Mouse (Mus musculus) bone marrow macrophage, adult 2 months (primary cell): ENCODE data around the gene Gast. TPM values are rescaled to one million over a fixed set of nuclear protein-coding genes. Genes with fewer than 3 reads are reported as not detected.
A peak's percentile ranks its signal among the peaks of the same experiment; 100 is the strongest.

Experiments
- H3K27ac ChIP-seq: 2 replicates; pipeline ENCODE4 v1.5.1; 2012; ENCODE audit warnings: low read depth, low read length; ENCODE audit not compliant: insufficient read depth
- H3K4me1 ChIP-seq: 2 replicates; pipeline ENCODE4 v1.6.1; 2012; ENCODE audit warnings: low read length; ENCODE audit not compliant: control insufficient read depth, insufficient read depth
- H3K4me3 ChIP-seq: 2 replicates; pipeline ENCODE4 v1.5.1; 2012; ENCODE audit warnings: mild to moderate bottlenecking, low read length, moderate library complexity; ENCODE audit not compliant: insufficient read depth
- CTCF ChIP-seq: IDR thresholded peaks from 2 replicates; pipeline ENCODE4 v1.5.1; 2012; ENCODE audit warnings: low read depth, mild to moderate bottlenecking, low read length, moderate library complexity
- POLR2A ChIP-seq: IDR thresholded peaks from 2 replicates; pipeline ENCODE4 v1.6.1; 2012; ENCODE audit warnings: mild to moderate bottlenecking, low read depth, low read length, borderline replicate concordance
- polyA plus RNA-seq: library from polyadenylated mRNA; stranded (reverse); fragments of >200 nt; gene quantifications from 2 replicates; pipeline ENCODE4 v1.2.4, GENCODE M21; 2012; ENCODE audit not compliant: missing spikeins, insufficient read depth, insufficient read length

Gene Gast
- polyA plus RNA-seq, 1 experiment = not detected

- H3K4me3 ChIP-seq = no peak overlapping the region
- H3K4me1 ChIP-seq = no peaks in the 10 kb centered on the region
- H3K27ac ChIP-seq = no peak overlapping the region
- no peak for TF ChIP-seq POLR2A
- peak; percentile 85 for TF ChIP-seq CTCF
These were observed 28.2 kb downstream of the Gast start for GRCm38 (mm10) chr11:100362209-100362978.

GRCm38 (mm10) chr11:100362979-100363562, 28.9 kb downstream of the Gast start:
- Histone ChIP-seq H3K27ac (no peak overlapping the region), H3K4me3 (no peak overlapping the region), H3K4me1 (no peaks in the 10 kb centered on the region)
- TF ChIP-seq POLR2A (no peak), CTCF (peak; percentile 48)

- TF ChIP-seq CTCF = no peak
- TF ChIP-seq POLR2A = no peak
- Histone ChIP-seq H3K4me1 (peaks cover 13% of the 10 kb centered on the region), H3K27ac (no peak overlapping the region), H3K4me3 (no peak overlapping the region)
These were observed 34.9 kb downstream of the Gast start for GRCm38 (mm10) chr11:100369145-100369544.

GRCm38 (mm10) chr11:100369822-100370221, 35.6 kb downstream of the Gast start:
- Histone ChIP-seq H3K4me3 (no peak overlapping the region), H3K27ac (no peak overlapping the region), H3K4me1 (peaks cover 13% of the 10 kb centered on the region)
- no peak for TF ChIP-seq POLR2A
- no peak for TF ChIP-seq CTCF

- Histone ChIP-seq H3K4me1 (peaks cover 13% of the 10 kb centered on the region), H3K4me3 (no peak overlapping the region), H3K27ac (no peak overlapping the region)
- TF ChIP-seq POLR2A (no peak), CTCF (no peak)
These were observed 37.9 kb downstream of the Gast start for GRCm38 (mm10) chr11:100371981-100372558.

GRCm38 (mm10) chr11:100375127-100375526, 40.9 kb downstream of the Gast start:
- peaks cover 16% of the 10 kb centered on the region for H3K4me1 ChIP-seq
- no peak overlapping the region for H3K4me3 ChIP-seq
- no peak for TF ChIP-seq POLR2A
- TF ChIP-seq CTCF = no peak
- no peak overlapping the region for H3K27ac ChIP-seq

GRCm38 (mm10) chr11:100376005-100376404, 41.8 kb downstream of the Gast start:
- TF ChIP-seq POLR2A = no peak
- TF ChIP-seq CTCF = no peak
- H3K27ac ChIP-seq = no peak overlapping the region

GRCm38 (mm10) chr11:100376746-100377389, 42.7 kb downstream of the Gast start:
- Histone ChIP-seq H3K27ac (no peak overlapping the region), H3K4me1 (peaks cover 14% of the 10 kb centered on the region), H3K4me3 (no peak overlapping the region)
- TF ChIP-seq CTCF = no peak
- no peak for TF ChIP-seq POLR2A

More at GRCm38 (mm10) chr11:100376005-100376404, 41.8 kb downstream of the Gast start:
- Histone ChIP-seq H3K4me3 (no peak overlapping the region), H3K4me1 (peaks cover 14% of the 10 kb centered on the region)

GRCm38 (mm10) chr11:100377989-100378388, 43.8 kb downstream of the Gast start:
- no peak for TF ChIP-seq CTCF
- TF ChIP-seq POLR2A = no peak

More at GRCm38 (mm10) chr11:100377989-100378388, 43.8 kb downstream of the Gast start:
- Histone ChIP-seq H3K27ac (no peak overlapping the region), H3K4me3 (no peak overlapping the region), H3K4me1 (peaks cover 14% of the 10 kb centered on the region)
